Mouse (Mus musculus): ENCODE results near the gene S100pbp.

S100pbp gene

GRCm38 (mm10) chr4:129189542-129190519 is at the start of gene S100pbp, which contains the start of gene Yars:
Gene S100pbp, minus strand, starts transcription at chr4:129189727.
Gene Yars, plus strand, starts transcription at chr4:129189760.
- DNase-seq, result peak; percentile 95

GRCm38 (mm10) chr4:129239075-129239474 is 49.5 kb upstream of the S100pbp start:
- DNase-seq, result peak; percentile 76

- no peak for DNase-seq
These were observed 49.1 kb upstream of the S100pbp start for GRCm38 (mm10) chr4:129238579-129239016.

- DNase-seq, result no peak
These were observed 48.4 kb upstream of the S100pbp start for GRCm38 (mm10) chr4:129237843-129238441.

GRCm38 (mm10) chr4:129236236-129236813 is 46.8 kb upstream of the S100pbp start:
- no peak for DNase-seq

GRCm38 (mm10) chr4:129235147-129235546 is 45.6 kb upstream of the S100pbp start:
- DNase-seq, result no peak

GRCm38 (mm10) chr4:129234488-129234887 is 45.0 kb upstream of the S100pbp start:
- no peak for DNase-seq

GRCm38 (mm10) chr4:129232561-129233360 is 43.2 kb upstream of the S100pbp start:
- no peak for DNase-seq

GRCm38 (mm10) chr4:129231594-129232450 is 42.3 kb upstream of the S100pbp start:
- DNase-seq, result peak; percentile 20

GRCm38 (mm10) chr4:129230926-129231325 is 41.4 kb upstream of the S100pbp start:
- DNase-seq, result no peak

GRCm38 (mm10) chr4:129227985-129228381 is 38.5 kb upstream of the S100pbp start:
- DNase-seq, result peak; percentile 36

- peak; percentile 41 for DNase-seq
These were observed 37.9 kb upstream of the S100pbp start for GRCm38 (mm10) chr4:129227170-129227984.

- no peak for DNase-seq
These were observed 37.0 kb upstream of the S100pbp start for GRCm38 (mm10) chr4:129226441-129226963.

GRCm38 (mm10) chr4:129225315-129225714 is 35.8 kb upstream of the S100pbp start:
- peak; percentile 45 for DNase-seq

- DNase-seq, result peak; percentile 36
These were observed 34.1 kb upstream of the S100pbp start for GRCm38 (mm10) chr4:129223421-129224281.

GRCm38 (mm10) chr4:129222019-129222925 is 32.7 kb upstream of the S100pbp start:
- DNase-seq, result peak; percentile 35

- no peak for DNase-seq
These were observed 31.8 kb upstream of the S100pbp start for GRCm38 (mm10) chr4:129221097-129222010.
